Mouse (Mus musculus) lung, embryonic 15.5 days (tissue): ENCODE data around the gene Hacl1. TPM values are rescaled to one million over a fixed set of nuclear protein-coding genes. Genes with fewer than 3 reads are reported as not detected.

Source experiments
- ATAC-seq: fragments of 200-750 bp; cut with Nextera tagmentation; 2 replicates; pipeline ENCODE4 v1.8.0; 2017; ENCODE audit warnings: moderate number of reproducible peaks, borderline replicate concordance; ENCODE audit not compliant: low FRiP score, low TSS enrichment; ENCODE audit errors: extremely low read depth
- H3K27ac ChIP-seq: fragments of 300-500 bp; sonication (generic); 2 replicates; pipeline ENCODE4 v1.5.1; 2015; ENCODE audit warnings: moderate library complexity, mild to moderate bottlenecking, inconsistent platforms
- H3K27me3 ChIP-seq: fragments of 300-500 bp; sonication (generic); 2 replicates; pipeline ENCODE4 v1.6.1; 2015; ENCODE audit warnings: inconsistent platforms
- H3K36me3 ChIP-seq: fragments of 300-500 bp; sonication (generic); 2 replicates; pipeline ENCODE4 v1.6.1; 2015; ENCODE audit warnings: inconsistent platforms
- H3K4me1 ChIP-seq: fragments of 300-500 bp; sonication (generic); 2 replicates; pipeline ENCODE4 v1.6.1; 2015; ENCODE audit warnings: inconsistent platforms
- H3K4me2 ChIP-seq: fragments of 300-500 bp; sonication (generic); 2 replicates; pipeline ENCODE4 v1.6.1; 2015; ENCODE audit warnings: inconsistent platforms, mild to moderate bottlenecking, moderate library complexity
- H3K4me3 ChIP-seq: fragments of 300-500 bp; sonication (generic); 2 replicates; pipeline ENCODE4 v1.5.1; 2015; ENCODE audit warnings: mild to moderate bottlenecking, inconsistent platforms
- H3K9ac ChIP-seq: fragments of 300-500 bp; sonication (generic); 2 replicates; pipeline ENCODE4 v1.6.1; 2015; ENCODE audit warnings: inconsistent platforms
- H3K9me3 ChIP-seq: fragments of 300-500 bp; sonication (generic); 2 replicates; pipeline ENCODE4 v1.6.1; 2016; ENCODE audit warnings: inconsistent platforms
- WGBS: fragments of 180-500 bp; shearing (Covaris S2); methylation state at CpG from one replicate; pipeline ENCODE4 v1.1.7; 2015; 5-methylcytosine and 5-hydroxymethylcytosine counted together
- polyA plus RNA-seq: library from polyadenylated mRNA; unstranded; fragments of >200 nt; fragmentation: Nextera tagmentation; extraction: Ambion mirVana; gene quantifications from 2 replicates; pipeline ENCODE4 v1.2.1, GENCODE M21; 2015

Gene Hacl1
- polyA plus RNA-seq, 1 experiment from 2014 or later: 9.9 TPM

DNA sequence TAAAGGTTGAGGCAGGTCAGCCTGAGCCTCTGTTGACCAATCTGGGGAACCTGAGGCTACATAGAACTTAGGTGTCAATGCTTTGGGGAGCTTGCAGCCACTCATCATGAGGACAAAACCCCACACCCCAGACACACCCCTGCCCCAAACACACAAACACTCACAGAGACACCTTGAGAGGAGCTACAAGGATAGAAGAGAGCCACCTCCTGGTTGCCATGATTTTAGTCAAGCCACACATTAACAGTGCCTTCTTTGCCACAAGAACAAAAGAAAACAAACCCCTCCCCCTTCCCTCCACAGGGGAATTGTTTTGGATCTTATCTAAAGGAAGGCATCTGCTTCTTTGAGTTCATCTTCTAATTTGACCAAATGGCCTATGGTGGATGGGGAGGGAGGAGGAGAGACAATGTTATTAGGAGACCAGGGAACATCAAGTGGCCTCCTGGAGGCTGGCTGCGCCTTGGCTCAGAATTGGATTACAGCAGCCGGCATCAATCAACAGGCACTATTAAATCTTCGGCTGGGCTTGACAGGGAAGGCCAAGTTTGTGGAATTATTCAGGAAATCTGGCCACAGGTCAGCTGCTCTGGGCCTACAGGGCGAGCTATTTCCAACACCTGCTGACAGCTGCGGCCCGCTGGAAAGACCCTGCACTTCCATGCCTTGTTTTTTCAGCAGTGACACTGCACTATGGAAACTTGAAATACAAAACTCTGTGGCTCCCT lies 76.5 kb downstream of the Hacl1 start:
- Histone ChIP-seq H3K9ac (no peak overlapping the region), H3K27me3 (no peaks in the 10 kb centered on the region), H3K36me3 (no peaks in the 10 kb centered on the region), H3K9me3 (no peaks in the 10 kb centered on the region), H3K4me3 (no peak overlapping the region), H3K4me1 (peaks cover 35% of the 10 kb centered on the region), H3K27ac (peak overlapping the region; percentile 25; the same call in 1 of the 2 replicates), H3K4me2 (no peak overlapping the region)
- 9% methylated on average over 6 of the region's 6 CpGs for WGBS
- peak; percentile 89 for ATAC-seq

DNA sequence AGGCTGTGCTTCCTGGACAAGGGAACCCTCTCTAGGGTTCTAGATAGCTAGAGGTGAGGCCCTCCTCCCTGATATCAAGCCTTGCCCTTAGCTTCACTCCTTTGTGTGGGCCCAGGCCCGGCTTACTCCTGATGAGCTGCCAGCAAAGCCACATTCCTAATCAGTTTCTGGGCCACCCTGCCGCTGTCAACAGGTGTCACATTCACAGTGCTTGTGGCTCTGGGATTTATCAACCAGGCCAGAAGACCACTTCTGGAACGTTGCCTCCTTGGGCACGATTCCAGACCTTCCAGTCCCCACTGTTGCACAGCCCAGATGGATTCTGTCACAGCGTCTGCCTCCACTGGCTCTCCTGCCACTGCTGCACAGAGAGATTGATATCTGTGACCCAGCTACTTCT lies 80.2 kb downstream of the Hacl1 start:
- ATAC-seq: peak; percentile 43; the same call in 1 of the 2 replicates
- H3K27ac ChIP-seq: 0 out of 2 replicates have a peak overlapping the region, but pooled peaks have one; percentile 17

DNA sequence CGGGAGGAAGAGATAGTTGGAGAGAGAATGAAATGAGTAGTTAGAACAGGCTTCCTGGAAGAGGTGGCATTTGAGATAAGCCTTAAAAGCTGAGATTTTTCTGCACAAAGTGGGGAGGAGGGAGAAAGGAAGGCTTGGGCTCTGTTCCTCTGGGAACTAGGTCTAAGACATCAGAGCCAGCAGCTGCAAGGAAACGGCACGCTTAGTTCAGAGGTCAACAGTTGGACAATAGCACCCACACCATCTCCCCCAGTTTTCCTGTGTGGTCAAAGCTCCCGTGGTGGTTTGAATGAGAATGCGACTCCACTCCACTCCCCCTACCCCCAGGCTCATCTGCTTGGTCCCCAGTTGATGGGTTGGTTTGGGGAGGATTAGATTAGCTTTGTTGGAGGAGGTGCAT lies 81.9 kb downstream of the Hacl1 start:
- Histone ChIP-seq H3K4me1 (peaks cover 21% of the 10 kb centered on the region), H3K4me3 (no peak overlapping the region), H3K9me3 (no peaks in the 10 kb centered on the region), H3K27me3 (0 out of 2 replicates have a peak, but pooled peaks cover 2% of the 10 kb centered on the region), H3K36me3 (no peaks in the 10 kb centered on the region), H3K9ac (no peak overlapping the region), H3K27ac (no peak overlapping the region), H3K4me2 (no peak overlapping the region)
- WGBS: 32% methylated on average over 5 of the region's 5 CpGs
- ATAC-seq: peak; percentile 39; the same call in 1 of the 2 replicates

More for the DNA sequence above, 80.2 kb downstream of the Hacl1 start:
- no peaks in the 10 kb centered on the region for H3K9me3 ChIP-seq
- no peak overlapping the region for H3K4me3 ChIP-seq
- no peak overlapping the region for H3K9ac ChIP-seq
- H3K27me3 ChIP-seq: 0 out of 2 replicates have a peak, but pooled peaks cover 2% of the 10 kb centered on the region
- H3K4me2 ChIP-seq: no peak overlapping the region
- H3K36me3 ChIP-seq: no peaks in the 10 kb centered on the region
- WGBS: 13% methylated on average over 5 of the region's 5 CpGs
- H3K4me1 ChIP-seq: peaks cover 35% of the 10 kb centered on the region

DNA sequence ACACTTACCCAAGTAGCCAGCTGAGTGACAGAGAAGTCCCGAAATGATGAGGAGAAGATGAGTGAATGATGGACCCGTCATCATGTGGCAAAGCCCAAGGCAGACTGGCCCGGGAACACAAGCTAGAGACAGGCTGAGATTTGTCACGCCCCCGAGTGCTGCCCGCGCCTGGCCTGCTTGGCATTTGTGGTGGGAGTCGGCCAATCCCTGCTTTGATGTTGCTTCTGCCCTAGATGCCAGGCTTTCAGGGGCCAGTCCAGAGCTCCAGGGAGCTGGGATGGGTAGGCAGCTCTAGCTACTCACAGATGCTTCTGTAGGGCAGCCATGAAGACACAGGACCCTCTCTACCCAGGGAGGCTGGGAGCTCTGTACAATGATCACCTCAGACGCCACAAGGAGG lies 83.3 kb downstream of the Hacl1 start:
- H3K27me3 ChIP-seq: 0 out of 2 replicates have a peak, but pooled peaks cover 2% of the 10 kb centered on the region
- no peak overlapping the region for H3K9ac ChIP-seq
- WGBS: 62% methylated on average over 9 of the region's 9 CpGs
- ATAC-seq: no peak
- H3K36me3 ChIP-seq: no peaks in the 10 kb centered on the region
- no peaks in the 10 kb centered on the region for H3K9me3 ChIP-seq
- H3K27ac ChIP-seq: no peak overlapping the region
- no peak overlapping the region for H3K4me2 ChIP-seq
- H3K4me1 ChIP-seq: peaks cover 18% of the 10 kb centered on the region
- no peak overlapping the region for H3K4me3 ChIP-seq

DNA sequence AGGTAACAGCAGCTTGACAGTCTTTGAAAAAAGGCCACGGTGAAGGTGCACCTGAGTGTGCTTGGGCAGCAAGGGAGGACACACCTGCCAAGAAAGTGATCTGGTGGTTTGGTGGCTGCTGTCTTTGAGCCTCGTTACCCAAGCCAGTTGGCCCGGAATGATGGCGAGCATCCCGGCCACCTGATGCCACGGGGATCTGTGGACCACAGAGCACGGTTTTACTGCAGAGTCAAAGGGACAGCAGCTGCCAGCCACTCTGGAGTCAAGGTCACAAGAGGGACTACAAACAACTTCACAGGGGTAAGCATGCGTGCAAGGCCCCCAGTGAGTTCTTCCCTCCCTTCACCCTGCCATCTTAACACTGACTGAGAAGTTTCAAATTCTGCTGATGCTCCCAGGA lies 83.8 kb downstream of the Hacl1 start:
- WGBS: 70% methylated on average over 8 of the region's 8 CpGs
- H3K9ac ChIP-seq: no peak overlapping the region
- no peaks in the 10 kb centered on the region for H3K36me3 ChIP-seq
- ATAC-seq: no peak
- no peaks in the 10 kb centered on the region for H3K9me3 ChIP-seq
- no peak overlapping the region for H3K4me2 ChIP-seq
- 0 out of 2 replicates have a peak, but pooled peaks cover 2% of the 10 kb centered on the region for H3K27me3 ChIP-seq
- H3K4me1 ChIP-seq: peaks cover 18% of the 10 kb centered on the region
- no peak overlapping the region for H3K27ac ChIP-seq
- H3K4me3 ChIP-seq: no peak overlapping the region

DNA sequence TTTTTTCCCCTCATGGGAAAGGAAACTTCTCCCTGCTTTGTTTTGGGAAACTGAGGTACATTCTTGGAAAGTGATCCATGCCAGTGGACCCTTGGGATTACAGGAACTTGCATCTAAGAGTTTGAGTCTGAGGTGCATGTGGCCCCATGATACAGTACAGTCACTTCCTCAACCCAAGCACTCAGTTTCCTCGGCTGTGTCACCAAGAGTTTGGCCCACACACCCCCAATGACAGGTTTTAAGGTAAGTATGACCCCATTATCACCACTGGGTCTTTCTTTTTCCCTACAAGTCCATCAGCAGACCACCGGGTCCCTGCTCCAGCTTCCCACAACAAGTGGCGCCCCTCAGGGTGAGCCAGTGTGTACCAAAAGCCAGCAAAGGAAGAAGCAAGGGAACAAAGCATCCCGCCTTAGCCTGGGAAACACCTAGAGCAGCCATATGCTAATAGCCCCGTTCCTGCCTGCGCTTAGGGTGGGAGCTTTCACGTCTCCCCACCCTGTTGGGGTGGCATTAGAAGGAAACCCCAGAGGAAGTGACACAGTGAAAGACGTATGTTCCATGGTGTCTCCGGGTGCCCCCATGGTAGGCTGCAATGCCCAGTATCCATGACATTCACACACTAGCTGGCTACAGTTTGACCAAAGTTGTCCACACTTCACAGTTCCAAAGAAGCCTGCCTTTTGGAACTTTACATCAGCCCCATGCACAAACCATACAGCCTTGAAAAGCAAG lies 84.4 kb downstream of the Hacl1 start:
- no peak for ATAC-seq
- H3K36me3 ChIP-seq: no peaks in the 10 kb centered on the region
- 84% methylated on average over 9 of the region's 9 CpGs for WGBS
- peaks cover 18% of the 10 kb centered on the region for H3K4me1 ChIP-seq
- H3K27me3 ChIP-seq: 0 out of 2 replicates have a peak, but pooled peaks cover 2% of the 10 kb centered on the region
- H3K4me3 ChIP-seq: no peak overlapping the region
- H3K9ac ChIP-seq: no peak overlapping the region
- H3K4me2 ChIP-seq: no peak overlapping the region
- H3K9me3 ChIP-seq: no peaks in the 10 kb centered on the region
- no peak overlapping the region for H3K27ac ChIP-seq

DNA sequence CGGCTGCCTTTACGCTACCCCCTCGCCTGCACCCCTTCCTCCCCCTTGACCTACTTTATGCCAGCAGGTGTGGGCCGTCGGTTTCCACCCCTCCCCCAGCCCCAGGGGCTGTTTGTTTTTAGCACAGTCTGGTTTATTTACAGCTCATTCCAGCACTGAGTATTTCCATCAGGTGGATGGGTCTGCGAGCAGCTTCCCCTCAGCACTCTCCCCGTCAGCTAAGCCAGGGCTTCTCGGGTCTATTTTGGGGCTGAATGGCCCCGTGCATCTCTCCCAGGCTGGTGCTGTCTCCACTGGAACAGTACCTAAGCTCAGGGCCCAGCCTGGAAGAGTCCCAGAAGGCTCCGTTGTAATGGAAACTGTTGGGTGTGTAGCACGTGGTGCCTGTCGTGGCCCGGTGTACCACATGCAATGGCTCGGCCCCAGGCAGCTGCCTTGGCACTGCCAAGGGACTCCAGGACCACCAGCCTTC lies 85.1 kb downstream of the Hacl1 start:
- no peak overlapping the region for H3K27ac ChIP-seq

DNA sequence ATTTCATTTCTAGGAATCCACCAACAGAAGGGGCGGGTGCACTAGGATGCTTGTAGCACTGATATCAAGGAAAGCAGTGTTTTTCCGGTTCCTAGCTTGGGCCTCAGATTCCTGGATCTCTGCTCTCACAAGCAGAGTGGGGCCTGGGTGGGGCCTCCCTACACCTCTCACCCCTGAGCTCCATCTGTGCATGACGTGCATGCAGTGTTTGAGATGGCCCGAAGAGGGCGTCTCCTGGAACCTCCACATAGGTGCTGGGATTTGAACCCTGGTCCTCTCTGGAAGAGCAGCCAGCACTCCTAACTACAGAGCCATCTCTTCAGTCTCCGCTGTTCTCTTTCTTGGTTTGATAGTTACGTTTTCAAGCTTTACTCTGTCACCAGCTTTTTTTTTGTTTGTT lies 86.1 kb downstream of the Hacl1 start:
- 88% methylated on average over 7 of the region's 7 CpGs for WGBS
- no peak overlapping the region for H3K4me2 ChIP-seq
- no peak overlapping the region for H3K4me3 ChIP-seq
- H3K27me3 ChIP-seq: 0 out of 2 replicates have a peak, but pooled peaks cover 2% of the 10 kb centered on the region
- H3K36me3 ChIP-seq: no peaks in the 10 kb centered on the region
- H3K4me1 ChIP-seq: peaks cover 10% of the 10 kb centered on the region; the same call in 1 of the 2 replicates
- ATAC-seq: no peak
- H3K9ac ChIP-seq: no peak overlapping the region
- H3K27ac ChIP-seq: no peak overlapping the region
- no peaks in the 10 kb centered on the region for H3K9me3 ChIP-seq

More for the DNA sequence above, 85.1 kb downstream of the Hacl1 start:
- H3K9me3 ChIP-seq: no peaks in the 10 kb centered on the region
- no peak overlapping the region for H3K4me2 ChIP-seq
- no peaks in the 10 kb centered on the region for H3K36me3 ChIP-seq
- H3K9ac ChIP-seq: no peak overlapping the region
- H3K27me3 ChIP-seq: 0 out of 2 replicates have a peak, but pooled peaks cover 2% of the 10 kb centered on the region
- H3K4me1 ChIP-seq: peaks cover 18% of the 10 kb centered on the region
- ATAC-seq: no peak
- no peak overlapping the region for H3K4me3 ChIP-seq
- 45% methylated on average over 14 of the region's 14 CpGs for WGBS

Other genes starting within 250 kb of the Hacl1 start
- gene Sh3bp5, start 205.2 kb downstream of the Hacl1 start, polyA plus RNA-seq: 25.4 and 26.4 TPM in 2 replicates
- gene Eaf1, start 146.9 kb downstream of the Hacl1 start, polyA plus RNA-seq: 20.1 and 22.7 TPM in 2 replicates
- 51.7 and 56.0 TPM in 2 replicates for gene Mettl6, start 146.2 kb downstream of the Hacl1 start, polyA plus RNA-seq
- gene Colq, start 49.9 kb downstream of the Hacl1 start, polyA plus RNA-seq: 0.87 and 1.9 TPM in 2 replicates
- 2.5 and 2.8 TPM in 2 replicates for gene Gm49387, start 408 bp downstream of the Hacl1 start, polyA plus RNA-seq
- 26.0 and 28.3 TPM in 2 replicates for gene Btd, start 258 bp downstream of the Hacl1 start, polyA plus RNA-seq
- 7.6 and 7.9 TPM in 2 replicates for gene Ankrd28, start 189.4 kb upstream of the Hacl1 start, polyA plus RNA-seq